Mouse (Mus musculus) midbrain, embryonic 12.5 days (tissue): Measurements from ENCODE around the gene Arhgef11. TPM values are rescaled to one million over a fixed set of nuclear protein-coding genes. Genes with fewer than 3 reads are reported as not detected.

ENCODE experiments used
- ATAC-seq: fragments of 200-750 bp; cut with Nextera tagmentation; 2 replicates; pipeline ENCODE4 v1.8.0; 2017; ENCODE audit warnings: low read depth, moderate TSS enrichment, moderate library complexity; ENCODE audit not compliant: low FRiP score
- H3K27ac ChIP-seq: fragments of 300-500 bp; sonication (generic); replicated peaks from 2 replicates; pipeline ENCODE4 v1.5.1; 2016; ENCODE audit warnings: mild to moderate bottlenecking
- H3K27me3 ChIP-seq: fragments of 300-500 bp; sonication (generic); 2 replicates; pipeline ENCODE4 v1.6.1; 2016; ENCODE audit warnings: mild to moderate bottlenecking
- H3K36me3 ChIP-seq: fragments of 300-500 bp; sonication (generic); 2 replicates; pipeline ENCODE4 v1.6.1; 2016
- H3K4me1 ChIP-seq: fragments of 300-500 bp; sonication (generic); 2 replicates; pipeline ENCODE4 v1.6.1; 2016
- H3K4me2 ChIP-seq: fragments of 300-500 bp; sonication (generic); replicated peaks from 2 replicates; pipeline ENCODE4 v1.6.1; 2016; ENCODE audit warnings: mild to moderate bottlenecking, moderate library complexity
- H3K4me3 ChIP-seq: fragments of 300-500 bp; sonication (generic); 2 replicates; pipeline ENCODE4 v1.5.1; 2016; ENCODE audit warnings: mild to moderate bottlenecking
- H3K9ac ChIP-seq: fragments of 300-500 bp; sonication (generic); replicated peaks from 2 replicates; pipeline ENCODE4 v1.6.1; 2016; ENCODE audit warnings: mild to moderate bottlenecking, moderate library complexity
- H3K9me3 ChIP-seq: fragments of 300-500 bp; sonication (generic); 2 replicates; pipeline ENCODE4 v1.6.1; 2016; ENCODE audit warnings: mild to moderate bottlenecking
- WGBS: fragments of 180-500 bp; shearing (Covaris S2); methylation state at CpG from one replicate; pipeline ENCODE4 v1.1.7; 2016; 5-methylcytosine and 5-hydroxymethylcytosine counted together
- microRNA-seq: library from miRNA; unstranded; fragments of <30 nt; microRNA quantifications from one replicate; pipeline ENCODE4, GENCODE M21; 2017
- polyA plus RNA-seq: library from polyadenylated mRNA; unstranded; fragments of >200 nt; fragmentation: Nextera tagmentation; extraction: Ambion mirVana; gene quantifications from 2 replicates; pipeline ENCODE4 v1.2.1, GENCODE M21; 2016

Gene Arhgef11
- polyA plus RNA-seq, 1 experiment from 2014 or later: 29.1 TPM

DNA sequence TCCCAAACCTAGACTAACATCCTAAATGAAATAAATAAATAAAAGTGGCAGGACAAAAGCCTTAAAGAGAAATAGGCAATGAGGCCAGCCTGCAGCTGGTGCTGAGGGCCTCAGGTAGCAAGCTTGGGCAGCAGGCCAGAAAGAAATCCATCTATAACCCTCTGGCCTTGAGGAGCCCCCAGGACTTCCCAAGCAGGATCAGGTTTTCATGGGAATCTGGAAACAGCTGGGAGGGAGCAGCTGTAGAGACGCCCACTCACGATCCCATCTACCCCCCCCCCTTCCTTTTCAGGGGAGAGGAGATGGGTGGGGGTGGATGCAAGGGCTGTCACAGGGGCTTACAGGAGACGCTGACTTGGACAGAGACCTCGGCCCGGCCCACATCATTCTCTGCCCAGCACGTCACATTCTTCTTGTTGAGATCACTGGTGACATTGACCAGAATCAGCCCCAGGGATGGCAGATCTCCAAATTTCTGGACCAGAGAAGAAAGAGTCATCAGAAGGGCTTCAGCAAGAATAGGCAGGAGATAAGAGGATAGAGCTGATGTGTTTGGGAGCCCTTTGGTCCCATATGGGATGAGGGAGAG is 168.4 kb downstream of the Arhgef11 start:
- 65% methylated on average over 6 of the region's 6 CpGs for WGBS
- H3K4me2 ChIP-seq: no peak overlapping the region
- no peak overlapping the region for H3K4me3 ChIP-seq
- H3K9ac ChIP-seq: no peak overlapping the region
- peaks cover 22% of the 10 kb centered on the region for H3K27me3 ChIP-seq
- H3K9me3 ChIP-seq: no peaks in the 10 kb centered on the region
- H3K36me3 ChIP-seq: no peaks in the 10 kb centered on the region
- peaks cover 11% of the 10 kb centered on the region for H3K4me1 ChIP-seq
- H3K27ac ChIP-seq: no peak overlapping the region
- no peak for ATAC-seq

Small RNA genes within 50 kb of the gene (microRNA-seq; reads per million reads assigned to microRNA genes)
- gene Gm24109: not detected

Other genes starting within 250 kb of the Arhgef11 start
- 0.14 TPM in 1 of 2 replicates, not detected in the other for gene Fcrl1, start 241.2 kb upstream of the Arhgef11 start, polyA plus RNA-seq
- not detected in 2 replicates for gene Fcrl5, start 181.8 kb upstream of the Arhgef11 start, polyA plus RNA-seq
- gene Etv3, start 92.2 kb upstream of the Arhgef11 start, polyA plus RNA-seq: 13.8 and 15.4 TPM in 2 replicates
- 0.62 and 0.73 TPM in 2 replicates for gene Lrrc71, start 131.1 kb downstream of the Arhgef11 start, polyA plus RNA-seq
- 3.0 and 3.9 TPM in 2 replicates for gene Ntrk1, start 177.6 kb downstream of the Arhgef11 start, polyA plus RNA-seq
- gene Insrr, start 179.4 kb downstream of the Arhgef11 start, polyA plus RNA-seq: 1.2 TPM in 2 replicates
- gene Pear1, start 206.7 kb downstream of the Arhgef11 start, polyA plus RNA-seq: 8.9 and 12.6 TPM in 2 replicates
- gene Sh2d2a, start 229.2 kb downstream of the Arhgef11 start, polyA plus RNA-seq: not detected in 2 replicates